Mouse (Mus musculus) liver, postnatal 0 days (tissue): Measurements from ENCODE around the gene Pgbd5. TPM values are rescaled to one million over a fixed set of nuclear protein-coding genes. Genes with fewer than 3 reads are reported as not detected.
A peak's percentile ranks its signal among the peaks of the same experiment; 100 is the strongest.

Experiments used
- ATAC-seq: fragments of 200-750 bp; cut with Nextera tagmentation; 2 replicates; pipeline ENCODE4 v1.8.0; 2017; ENCODE audit warnings: mild to moderate bottlenecking, moderate library complexity
- DNase-seq: peaks from one replicate; pipeline ENCODE4 v3.0.0-alpha.2; 2016
- H3K27ac ChIP-seq: fragments of 300-500 bp; sonication (generic); 2 replicates; pipeline ENCODE4 v1.5.1; 2014; ENCODE audit warnings: antibody characterized with exemption, moderate library complexity, mild to moderate bottlenecking, low read depth
- H3K27me3 ChIP-seq: fragments of 300-500 bp; sonication (generic); 2 replicates; pipeline ENCODE4 v1.6.1; 2014; ENCODE audit warnings: low read length, control low read depth, mixed read lengths; ENCODE audit not compliant: insufficient read depth
- H3K36me3 ChIP-seq: fragments of 300-500 bp; sonication (generic); replicated peaks from 2 replicates; pipeline ENCODE4 v1.6.1; 2014; ENCODE audit warnings: mild to moderate bottlenecking, control low read depth, low read length, moderate library complexity, mixed read lengths; ENCODE audit not compliant: insufficient read depth
- H3K4me1 ChIP-seq: fragments of 300-500 bp; sonication (generic); 2 replicates; pipeline ENCODE4 v1.6.1; 2014; ENCODE audit warnings: antibody characterized with exemption, mild to moderate bottlenecking, control low read depth; ENCODE audit not compliant: insufficient read depth
- H3K4me2 ChIP-seq: fragments of 300-500 bp; sonication (generic); 2 replicates; pipeline ENCODE4 v1.6.1; 2014; ENCODE audit warnings: low read depth, mild to moderate bottlenecking, low read length, moderate library complexity, mixed read lengths
- H3K4me3 ChIP-seq: fragments of 300-500 bp; sonication (generic); 2 replicates; pipeline ENCODE4 v1.5.1; 2014; ENCODE audit warnings: low read depth, low read length
- H3K9ac ChIP-seq: fragments of 300-500 bp; sonication (generic); replicated peaks from 2 replicates; pipeline ENCODE4 v1.6.1; 2014; ENCODE audit warnings: mild to moderate bottlenecking, moderate library complexity
- H3K9me3 ChIP-seq: fragments of 300-500 bp; sonication (generic); 2 replicates; pipeline ENCODE4 v1.6.1; 2016; ENCODE audit warnings: mild to moderate bottlenecking, control low read depth, low read length, mixed read lengths
- CTCF ChIP-seq: sonication (generic); IDR thresholded peaks from 2 replicates; pipeline ENCODE4 v1.5.1; 2016; ENCODE audit warnings: antibody characterized with exemption, low read depth
- EP300 ChIP-seq: IDR thresholded peaks from 2 replicates; pipeline ENCODE4 v1.6.1; 2016; ENCODE audit warnings: antibody characterized with exemption, low read depth, mild to moderate bottlenecking
- WGBS: fragments of 180-500 bp; shearing (Covaris S2); extraction: QIAGEN DNeasy Blood & Tissue Kit; methylation state at CpG from one replicate; pipeline ENCODE4 v1.1.7; 2014; ENCODE audit not compliant: insufficient replicate concordance; 5-methylcytosine and 5-hydroxymethylcytosine counted together
- polyA plus RNA-seq: library from polyadenylated mRNA; unstranded; fragments of >200 nt; fragmentation: Nextera tagmentation; extraction: Ambion mirVana; gene quantifications from 2 replicates; pipeline ENCODE4 v1.2.1, GENCODE M21; 2015

The Pgbd5 gene
- polyA plus RNA-seq, 1 experiment from 2014 or later, result 0.18 TPM

GRCm38 (mm10) chr8:124375168-124375567, 64.3 kb downstream of the Pgbd5 start:
- H3K27ac ChIP-seq, result no peak overlapping the region
- H3K4me2 ChIP-seq, result no peak overlapping the region
- no peak for DNase-seq
- no peaks in the 10 kb centered on the region for H3K36me3 ChIP-seq
- H3K27me3 ChIP-seq, result no peaks in the 10 kb centered on the region
- no peaks in the 10 kb centered on the region for H3K9me3 ChIP-seq
- no peak overlapping the region for H3K4me3 ChIP-seq
- WGBS, result 60% methylated on average over 6 of the region's 6 CpGs
- TF ChIP-seq CTCF, result no peak
- TF ChIP-seq EP300, result no peak
- H3K4me1 ChIP-seq, result no peaks in the 10 kb centered on the region
- no peak overlapping the region for H3K9ac ChIP-seq
- ATAC-seq, result no peak

GRCm38 (mm10) chr8:124373753-124374152, 65.7 kb downstream of the Pgbd5 start:
- no peak for DNase-seq
- no peak overlapping the region for H3K27ac ChIP-seq
- H3K9me3 ChIP-seq, result no peaks in the 10 kb centered on the region
- H3K4me3 ChIP-seq, result no peak overlapping the region
- H3K4me2 ChIP-seq, result no peak overlapping the region
- no peaks in the 10 kb centered on the region for H3K4me1 ChIP-seq
- TF ChIP-seq EP300 (no peak), CTCF (no peak)
- no peaks in the 10 kb centered on the region for H3K36me3 ChIP-seq
- H3K27me3 ChIP-seq, result no peaks in the 10 kb centered on the region
- no peak overlapping the region for H3K9ac ChIP-seq
- ATAC-seq, result no peak
- 79% methylated on average over 5 of the region's 5 CpGs for WGBS

GRCm38 (mm10) chr8:124371410-124372123, 67.9 kb downstream of the Pgbd5 start:
- H3K27me3 ChIP-seq, result no peaks in the 10 kb centered on the region
- no peak overlapping the region for H3K4me2 ChIP-seq
- no peak overlapping the region for H3K4me3 ChIP-seq
- 81% methylated on average over 23 of the region's 23 CpGs for WGBS
- no peaks in the 10 kb centered on the region for H3K9me3 ChIP-seq
- no peak for TF ChIP-seq EP300
- no peak for DNase-seq
- H3K27ac ChIP-seq, result no peak overlapping the region
- no peak overlapping the region for H3K9ac ChIP-seq
- no peaks in the 10 kb centered on the region for H3K36me3 ChIP-seq
- no peaks in the 10 kb centered on the region for H3K4me1 ChIP-seq
- no peak for ATAC-seq

- DNase-seq, result no peak
- H3K27ac ChIP-seq, result no peak overlapping the region
- no peaks in the 10 kb centered on the region for H3K9me3 ChIP-seq
- H3K27me3 ChIP-seq, result no peaks in the 10 kb centered on the region
- H3K4me2 ChIP-seq, result no peak overlapping the region
- WGBS, result 75% methylated on average over 17 of the region's 17 CpGs
- no peak overlapping the region for H3K9ac ChIP-seq
- no peaks in the 10 kb centered on the region for H3K4me1 ChIP-seq
- H3K36me3 ChIP-seq, result no peaks in the 10 kb centered on the region
- TF ChIP-seq CTCF, result no peak
- no peak for TF ChIP-seq EP300
- ATAC-seq, result no peak
- H3K4me3 ChIP-seq, result no peak overlapping the region
These were observed 68.9 kb downstream of the Pgbd5 start for GRCm38 (mm10) chr8:124370422-124371183.

- no peak overlapping the region for H3K4me3 ChIP-seq
- H3K27me3 ChIP-seq, result no peaks in the 10 kb centered on the region
- H3K27ac ChIP-seq, result no peak overlapping the region
- WGBS, result 16% methylated on average over 8 of the region's 8 CpGs
- DNase-seq, result peak; percentile 77
- H3K4me1 ChIP-seq, result no peaks in the 10 kb centered on the region
- ATAC-seq, result peak; percentile 56; the same call in 1 of the 2 replicates
- no peaks in the 10 kb centered on the region for H3K36me3 ChIP-seq
- H3K4me2 ChIP-seq, result no peak overlapping the region
- TF ChIP-seq CTCF (peak; percentile 89), EP300 (no peak)
- H3K9ac ChIP-seq, result no peak overlapping the region
- no peaks in the 10 kb centered on the region for H3K9me3 ChIP-seq
These were observed 71.2 kb downstream of the Pgbd5 start for GRCm38 (mm10) chr8:124368213-124368612.

- peak overlapping the region; percentile 52; the same call in 1 of the 2 replicates for H3K27ac ChIP-seq
- ATAC-seq, result no peak
These were observed 76.1 kb downstream of the Pgbd5 start for GRCm38 (mm10) chr8:124363337-124363736.

More at GRCm38 (mm10) chr8:124363337-124363736, 76.1 kb downstream of the Pgbd5 start:
- Histone ChIP-seq H3K36me3 (no peaks in the 10 kb centered on the region), H3K4me3 (no peak overlapping the region), H3K4me1 (no peaks in the 10 kb centered on the region; the same call in 1 of the 2 replicates), H3K9ac (no peak overlapping the region), H3K4me2 (no peak overlapping the region), H3K9me3 (no peaks in the 10 kb centered on the region), H3K27me3 (no peaks in the 10 kb centered on the region)
- DNase-seq, result no peak
- TF ChIP-seq CTCF (no peak), EP300 (no peak)
- 84% methylated on average over 15 of the region's 15 CpGs for WGBS
